Mouse (Mus musculus) intestine, embryonic 16.5 days (tissue): ENCODE measurements around the gene Slc9a3r2. TPM values are rescaled to one million over a fixed set of nuclear protein-coding genes. Genes with fewer than 3 reads are reported as not detected.

Experiments used
- ATAC-seq: fragments of 200-750 bp; cut with Nextera tagmentation; 2 replicates; pipeline ENCODE4 v1.8.0; 2017; ENCODE audit warnings: moderate TSS enrichment, moderate library complexity
- H3K27ac ChIP-seq: fragments of 300-500 bp; sonication (generic); 2 replicates; pipeline ENCODE4 v1.5.1; 2014; ENCODE audit warnings: mild to moderate bottlenecking, low read length
- H3K27me3 ChIP-seq: fragments of 300-500 bp; sonication (generic); replicated peaks from 2 replicates; pipeline ENCODE4 v1.6.1; 2014; ENCODE audit warnings: low read length, control low read depth, mixed read lengths; ENCODE audit not compliant: control insufficient read depth, insufficient read depth
- H3K36me3 ChIP-seq: fragments of 300-500 bp; sonication (generic); 2 replicates; pipeline ENCODE4 v1.6.1; 2014; ENCODE audit warnings: low read length, control low read depth; ENCODE audit not compliant: control insufficient read depth, insufficient read depth
- H3K4me1 ChIP-seq: fragments of 300-500 bp; sonication (generic); 2 replicates; pipeline ENCODE4 v1.6.1; 2014; ENCODE audit warnings: low read length, control low read depth, mixed read lengths; ENCODE audit not compliant: control insufficient read depth, insufficient read depth
- H3K4me2 ChIP-seq: fragments of 300-500 bp; sonication (generic); 2 replicates; pipeline ENCODE4 v1.6.1; 2014; ENCODE audit warnings: low read depth, low read length, control low read depth
- H3K4me3 ChIP-seq: fragments of 300-500 bp; sonication (generic); 2 replicates; pipeline ENCODE4 v1.5.1; 2014; ENCODE audit warnings: mild to moderate bottlenecking, low read length
- H3K9ac ChIP-seq: fragments of 300-500 bp; sonication (generic); 2 replicates; pipeline ENCODE4 v1.6.1; 2014; ENCODE audit warnings: low read depth, low read length
- H3K9me3 ChIP-seq: fragments of 300-500 bp; sonication (generic); 2 replicates; pipeline ENCODE4 v1.6.1; 2016; ENCODE audit warnings: low read length, control low read depth; ENCODE audit not compliant: control insufficient read depth
- WGBS: fragments of 180-500 bp; shearing (Covaris S2); extraction: QIAGEN DNeasy Blood & Tissue Kit; methylation state at CpG from one replicate; pipeline ENCODE4 v1.1.7; 2014; 5-methylcytosine and 5-hydroxymethylcytosine counted together
- polyA plus RNA-seq: library from polyadenylated mRNA; unstranded; fragments of >200 nt; fragmentation: Nextera tagmentation; extraction: Ambion mirVana; gene quantifications from 2 replicates; pipeline ENCODE4 v1.2.1, GENCODE M21; 2015

The Slc9a3r2 gene
- polyA plus RNA-seq, 1 experiment from 2014 or later = 38.6 TPM

GRCm38 (mm10) chr17:24650766-24651165 is 639 bp upstream of the Slc9a3r2 start:
- ATAC-seq = no peak
- Histone ChIP-seq H3K4me2 (peak overlapping the region; percentile 99; the same call in 1 of the 2 replicates), H3K27ac (no peak overlapping the region), H3K9me3 (no peaks in the 10 kb centered on the region), H3K27me3 (no peaks in the 10 kb centered on the region), H3K36me3 (no peaks in the 10 kb centered on the region), H3K9ac (peak overlapping the region; percentile 91; the same call in 1 of the 2 replicates), H3K4me1 (peaks cover 28% of the 10 kb centered on the region), H3K4me3 (no peak overlapping the region)
- WGBS = 73% methylated on average over 4 of the region's 4 CpGs

- Histone ChIP-seq H3K27me3 (no peaks in the 10 kb centered on the region), H3K4me3 (peak overlapping the region; percentile 89), H3K9me3 (no peaks in the 10 kb centered on the region), H3K27ac (peak overlapping the region; percentile 61), H3K4me1 (peaks cover 38% of the 10 kb centered on the region), H3K4me2 (peak overlapping the region; percentile 99), H3K36me3 (no peaks in the 10 kb centered on the region), H3K9ac (peak overlapping the region; percentile 91)
- ATAC-seq = peak; percentile 33
- under 1% methylated on average over 35 of the region's 35 CpGs for WGBS
Observed at GRCm38 (mm10) chr17:24649581-24650069, 502 bp downstream of the Slc9a3r2 start.

GRCm38 (mm10) chr17:24648731-24649377 is 1.3 kb downstream of the Slc9a3r2 start:
- Histone ChIP-seq H3K9me3 (no peaks in the 10 kb centered on the region), H3K4me3 (peak overlapping the region; percentile 89), H3K27ac (no peak overlapping the region), H3K4me2 (peak overlapping the region; percentile 99), H3K9ac (peak overlapping the region; percentile 91; the same call in 1 of the 2 replicates), H3K36me3 (no peaks in the 10 kb centered on the region), H3K4me1 (peaks cover 45% of the 10 kb centered on the region), H3K27me3 (no peaks in the 10 kb centered on the region)
- no peak for ATAC-seq
- 79% methylated on average over 10 of the region's 10 CpGs for WGBS

- H3K36me3 ChIP-seq = no peaks in the 10 kb centered on the region
- no peak overlapping the region for H3K4me3 ChIP-seq
- 86% methylated on average over 11 of the region's 11 CpGs for WGBS
- 0 out of 2 replicates have a peak overlapping the region, but pooled peaks have one; percentile 14 for H3K4me2 ChIP-seq
- H3K4me1 ChIP-seq = peaks cover 45% of the 10 kb centered on the region
- no peak for ATAC-seq
- no peaks in the 10 kb centered on the region for H3K27me3 ChIP-seq
- H3K9ac ChIP-seq = 0 out of 2 replicates have a peak overlapping the region, but pooled peaks have one; percentile 42
- H3K27ac ChIP-seq = no peak overlapping the region
- H3K9me3 ChIP-seq = no peaks in the 10 kb centered on the region
Observed at GRCm38 (mm10) chr17:24647493-24647892, 2.6 kb downstream of the Slc9a3r2 start.

- Histone ChIP-seq H3K36me3 (no peaks in the 10 kb centered on the region), H3K9ac (peak overlapping the region; percentile 33; the same call in 1 of the 2 replicates), H3K4me2 (no peak overlapping the region), H3K4me1 (peaks cover 45% of the 10 kb centered on the region), H3K27me3 (no peaks in the 10 kb centered on the region), H3K4me3 (no peak overlapping the region), H3K9me3 (no peaks in the 10 kb centered on the region), H3K27ac (peak overlapping the region; percentile 54)
- WGBS = 85% methylated on average over 4 of the region's 4 CpGs
- ATAC-seq = no peak
Observed at GRCm38 (mm10) chr17:24646381-24646780, 3.7 kb downstream of the Slc9a3r2 start.

- H3K36me3 ChIP-seq = no peaks in the 10 kb centered on the region
- peak overlapping the region; percentile 63 for H3K27ac ChIP-seq
- no peak overlapping the region for H3K4me3 ChIP-seq
- H3K4me2 ChIP-seq = no peak overlapping the region
- ATAC-seq = no peak
- no peaks in the 10 kb centered on the region for H3K27me3 ChIP-seq
- H3K4me1 ChIP-seq = peaks cover 45% of the 10 kb centered on the region
- peak overlapping the region; percentile 33; the same call in 1 of the 2 replicates for H3K9ac ChIP-seq
- WGBS = 79% methylated on average over 3 of the region's 3 CpGs
- H3K9me3 ChIP-seq = no peaks in the 10 kb centered on the region
Observed at GRCm38 (mm10) chr17:24645916-24646315, 4.2 kb downstream of the Slc9a3r2 start.

GRCm38 (mm10) chr17:24644875-24645721 is 5.0 kb downstream of the Slc9a3r2 start:
- ATAC-seq = peak; percentile 12; the same call in 1 of the 2 replicates
- peak overlapping the region; percentile 79 for H3K27ac ChIP-seq
- peak overlapping the region; percentile 29 for H3K4me2 ChIP-seq
- no peaks in the 10 kb centered on the region for H3K9me3 ChIP-seq
- no peak overlapping the region for H3K4me3 ChIP-seq
- no peaks in the 10 kb centered on the region for H3K36me3 ChIP-seq
- 74% methylated on average over 9 of the region's 9 CpGs for WGBS
- H3K9ac ChIP-seq = peak overlapping the region; percentile 43
- H3K27me3 ChIP-seq = no peaks in the 10 kb centered on the region
- H3K4me1 ChIP-seq = peaks cover 40% of the 10 kb centered on the region

- WGBS = 33% methylated on average over 7 of the region's 7 CpGs
- peak; percentile 37; the same call in 1 of the 2 replicates for ATAC-seq
- Histone ChIP-seq H3K4me3 (no peak overlapping the region), H3K36me3 (no peaks in the 10 kb centered on the region), H3K9ac (peak overlapping the region; percentile 43; the same call in 1 of the 2 replicates), H3K9me3 (no peaks in the 10 kb centered on the region), H3K27ac (peak overlapping the region; percentile 79), H3K4me2 (peak overlapping the region; percentile 29), H3K27me3 (no peaks in the 10 kb centered on the region), H3K4me1 (peaks cover 42% of the 10 kb centered on the region)
Observed at GRCm38 (mm10) chr17:24644030-24644715, 6.0 kb downstream of the Slc9a3r2 start.
